Mouse (Mus musculus): ENCODE data around the gene Ube2o. TPM values are rescaled to one million over a fixed set of nuclear protein-coding genes. Genes with fewer than 3 reads are reported as not detected.

The Ube2o gene
- polyA plus RNA-seq, 1 experiment from 2014 or later = 9.7 TPM

- Histone ChIP-seq H3K4me2 (no peak overlapping the region), H3K27me3 (no peaks in the 10 kb centered on the region), H3K4me3 (no peak overlapping the region), H3K27ac (no peak overlapping the region), H3K36me3 (peaks cover 43% of the 10 kb centered on the region), H3K9me3 (no peaks in the 10 kb centered on the region), H3K9ac (no peak overlapping the region), H3K4me1 (peaks cover 24% of the 10 kb centered on the region)
- ATAC-seq (ENCODE audit: insufficient number of reproducible peaks, low FRiP score, low TSS enrichment, low read depth) = no peak
- 85% methylated on average over 11 of the region's 11 CpGs for WGBS
These were observed 31.8 kb downstream of the Ube2o start for GRCm38 (mm10) chr11:116549273-116550038.

GRCm38 (mm10) chr11:116548780-116549179, 32.5 kb downstream of the Ube2o start:
- ATAC-seq (ENCODE audit: insufficient number of reproducible peaks, low FRiP score, low TSS enrichment, low read depth) = no peak
- peaks cover 50% of the 10 kb centered on the region for H3K36me3 ChIP-seq

GRCm38 (mm10) chr11:116547296-116548060, 33.8 kb downstream of the Ube2o start:
- Histone ChIP-seq H3K4me1 (peaks cover 19% of the 10 kb centered on the region), H3K9ac (no peak overlapping the region), H3K4me2 (no peak overlapping the region), H3K36me3 (peaks cover 63% of the 10 kb centered on the region), H3K27ac (no peak overlapping the region), H3K9me3 (no peaks in the 10 kb centered on the region), H3K27me3 (no peaks in the 10 kb centered on the region), H3K4me3 (no peak overlapping the region)
- no peak for ATAC-seq (ENCODE audit: insufficient number of reproducible peaks, low FRiP score, low TSS enrichment, low read depth)
- 88% methylated on average over 17 of the region's 17 CpGs for WGBS

More at GRCm38 (mm10) chr11:116548780-116549179, 32.5 kb downstream of the Ube2o start:
- Histone ChIP-seq H3K4me2 (no peak overlapping the region), H3K27ac (no peak overlapping the region), H3K9me3 (no peaks in the 10 kb centered on the region), H3K4me1 (peaks cover 20% of the 10 kb centered on the region), H3K27me3 (no peaks in the 10 kb centered on the region), H3K9ac (no peak overlapping the region), H3K4me3 (no peak overlapping the region)
- WGBS = 93% methylated on average over 9 of the region's 9 CpGs

- H3K27me3 ChIP-seq = no peaks in the 10 kb centered on the region
- H3K36me3 ChIP-seq = peaks cover 98% of the 10 kb centered on the region
- no peak for ATAC-seq (ENCODE audit: insufficient number of reproducible peaks, low FRiP score, low TSS enrichment, low read depth)
- H3K9ac ChIP-seq = no peak overlapping the region
- no peak overlapping the region for H3K4me2 ChIP-seq
- H3K27ac ChIP-seq = no peak overlapping the region
- no peak overlapping the region for H3K4me3 ChIP-seq
- 85% methylated on average over 4 of the region's 4 CpGs for WGBS
- H3K4me1 ChIP-seq = no peaks in the 10 kb centered on the region
- no peaks in the 10 kb centered on the region for H3K9me3 ChIP-seq
These were observed 38.1 kb downstream of the Ube2o start for GRCm38 (mm10) chr11:116543110-116543509.

DNA sequence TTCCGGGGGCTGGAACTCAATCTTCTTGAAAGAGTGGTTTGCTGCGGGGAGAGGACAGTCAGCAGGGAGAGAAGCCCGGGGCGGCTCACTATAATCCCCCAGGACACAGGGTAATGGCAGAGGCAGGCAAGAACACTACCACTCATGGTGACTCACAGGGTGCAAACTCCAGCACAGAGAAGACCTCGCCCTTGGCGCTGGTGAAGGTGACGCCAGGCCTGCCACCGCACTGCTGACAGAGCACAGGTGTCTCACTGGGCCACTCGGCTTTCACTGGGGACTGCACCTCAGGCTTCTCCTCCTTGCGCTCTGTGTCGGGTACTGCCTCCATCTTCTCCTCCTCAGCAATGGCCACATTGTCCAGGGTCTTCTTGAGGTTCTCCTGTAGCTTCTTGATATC, 40.1 kb downstream of the Ube2o start:
- Histone ChIP-seq H3K9ac (no peak overlapping the region), H3K9me3 (no peaks in the 10 kb centered on the region), H3K27ac (no peak overlapping the region), H3K4me3 (no peak overlapping the region), H3K4me2 (no peak overlapping the region), H3K36me3 (peaks cover 89% of the 10 kb centered on the region), H3K4me1 (no peaks in the 10 kb centered on the region), H3K27me3 (no peaks in the 10 kb centered on the region)
- 91% methylated on average over 11 of the region's 11 CpGs for WGBS
- no peak for ATAC-seq (ENCODE audit: insufficient number of reproducible peaks, low FRiP score, low TSS enrichment, low read depth)

DNA sequence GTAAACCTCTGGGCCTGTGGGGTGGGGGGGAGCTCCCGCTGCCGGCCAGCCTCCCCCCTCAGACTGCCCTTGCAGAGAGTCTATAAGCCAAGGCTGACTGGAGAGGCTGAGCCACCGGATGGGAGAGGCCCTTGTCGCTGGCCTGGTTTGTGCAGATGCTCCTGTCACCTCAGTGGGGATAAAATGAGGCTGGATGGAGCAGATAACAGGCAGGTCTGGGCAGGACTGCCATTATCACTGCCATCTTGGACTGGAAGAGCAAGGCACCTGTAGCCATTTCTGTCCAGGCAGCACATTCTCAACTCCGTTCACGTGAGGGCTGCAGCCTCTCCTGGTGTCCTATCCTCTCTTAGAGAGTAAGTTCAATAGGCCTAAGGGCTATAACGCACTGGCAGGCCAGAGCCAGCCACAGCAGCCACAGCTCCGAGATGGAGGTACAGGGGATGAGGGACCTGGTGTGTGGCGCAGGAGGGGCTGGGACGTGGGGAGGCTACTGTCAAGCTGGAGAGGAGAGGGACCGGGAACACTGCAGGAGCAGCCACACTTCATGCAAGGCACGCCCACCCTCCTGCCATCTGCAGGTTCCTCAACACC, 43.0 kb downstream of the Ube2o start:
- Histone ChIP-seq H3K4me3 (no peak overlapping the region), H3K36me3 (peaks cover 61% of the 10 kb centered on the region), H3K9ac (no peak overlapping the region), H3K4me1 (peaks cover 10% of the 10 kb centered on the region), H3K4me2 (no peak overlapping the region), H3K27me3 (peaks cover 18% of the 10 kb centered on the region), H3K9me3 (no peaks in the 10 kb centered on the region), H3K27ac (no peak overlapping the region; the same call in 1 of the 2 replicates)
- WGBS = 83% methylated on average over 12 of the region's 12 CpGs
- ATAC-seq (ENCODE audit: insufficient number of reproducible peaks, low FRiP score, low TSS enrichment, low read depth) = no peak

DNA sequence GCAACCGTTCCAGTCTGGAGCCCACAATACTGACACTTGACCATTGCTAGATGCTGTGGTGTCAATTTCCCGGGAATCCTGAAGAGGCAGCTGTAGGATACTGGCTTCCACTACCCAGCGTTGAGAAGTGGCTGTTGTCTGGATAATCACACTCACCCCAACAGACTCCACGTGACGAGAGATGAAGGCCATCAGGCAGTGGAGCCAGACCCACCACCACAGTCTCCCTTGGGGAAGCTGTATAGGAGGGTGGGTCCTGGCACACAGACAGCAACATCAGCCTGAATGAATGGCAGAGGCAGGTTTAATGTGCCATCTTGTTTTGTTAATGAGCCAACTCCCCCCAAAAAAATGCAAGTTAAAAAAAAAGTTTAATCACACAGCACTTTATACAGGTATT, 43.9 kb downstream of the Ube2o start:
- Histone ChIP-seq H3K4me1 (peaks cover 17% of the 10 kb centered on the region), H3K27me3 (peaks cover 25% of the 10 kb centered on the region), H3K27ac (no peak overlapping the region), H3K9ac (no peak overlapping the region), H3K4me3 (no peak overlapping the region), H3K9me3 (no peaks in the 10 kb centered on the region), H3K4me2 (no peak overlapping the region), H3K36me3 (peaks cover 53% of the 10 kb centered on the region)
- 75% methylated on average over 5 of the region's 5 CpGs for WGBS
- ATAC-seq (ENCODE audit: insufficient number of reproducible peaks, low FRiP score, low TSS enrichment, low read depth) = no peak

DNA sequence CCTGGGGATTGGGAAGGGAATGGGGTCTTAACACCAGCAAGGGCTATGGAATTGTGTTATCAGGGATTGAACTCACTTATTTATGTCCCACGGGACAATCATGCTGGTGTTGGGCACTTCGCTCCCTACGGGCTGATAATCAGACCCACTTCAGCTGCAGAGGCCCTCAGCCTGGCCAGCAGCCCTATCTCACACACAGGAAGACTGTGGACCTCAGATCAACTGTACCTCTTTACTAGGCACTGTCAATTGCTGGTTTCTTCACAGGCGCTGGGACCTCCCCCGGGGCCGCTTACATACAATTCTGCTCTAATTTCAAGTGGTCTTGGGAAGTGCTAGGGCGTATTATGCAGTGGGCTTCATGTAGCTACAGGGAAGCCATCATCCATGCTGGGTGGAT, 44.6 kb downstream of the Ube2o start:
- H3K9ac ChIP-seq = no peak overlapping the region
- no peak for ATAC-seq (ENCODE audit: insufficient number of reproducible peaks, low FRiP score, low TSS enrichment, low read depth)
- H3K4me2 ChIP-seq = no peak overlapping the region
- no peaks in the 10 kb centered on the region for H3K9me3 ChIP-seq
- peaks cover 32% of the 10 kb centered on the region for H3K27me3 ChIP-seq
- no peak overlapping the region for H3K4me3 ChIP-seq
- H3K4me1 ChIP-seq = peaks cover 24% of the 10 kb centered on the region
- H3K27ac ChIP-seq = no peak overlapping the region
- 90% methylated on average over 7 of the region's 7 CpGs for WGBS
- H3K36me3 ChIP-seq = peaks cover 46% of the 10 kb centered on the region

GRCm38 (mm10) chr11:116534154-116534865, 46.9 kb downstream of the Ube2o start:
- H3K4me2 ChIP-seq = peak overlapping the region; percentile 99
- ATAC-seq (ENCODE audit: insufficient number of reproducible peaks, low FRiP score, low TSS enrichment, low read depth) = peak; percentile 53; the same call in 1 of the 2 replicates
- 21% methylated on average over 20 of the region's 20 CpGs for WGBS
- peak overlapping the region; percentile 7; the same call in 1 of the 2 replicates for H3K9ac ChIP-seq
- H3K4me3 ChIP-seq = peak overlapping the region; percentile 56
- peaks cover 37% of the 10 kb centered on the region for H3K4me1 ChIP-seq
- peaks cover 22% of the 10 kb centered on the region for H3K36me3 ChIP-seq
- no peak overlapping the region for H3K27ac ChIP-seq
- peaks cover 51% of the 10 kb centered on the region for H3K27me3 ChIP-seq
- H3K9me3 ChIP-seq = no peaks in the 10 kb centered on the region

GRCm38 (mm10) chr11:116533341-116534153, 47.7 kb downstream of the Ube2o start:
- no peaks in the 10 kb centered on the region for H3K9me3 ChIP-seq
- H3K36me3 ChIP-seq = peaks cover 15% of the 10 kb centered on the region
- H3K27ac ChIP-seq = peak overlapping the region; percentile 48; the same call in 1 of the 2 replicates
- WGBS = under 1% methylated on average over 63 of the region's 63 CpGs
- H3K4me2 ChIP-seq = peak overlapping the region; percentile 99
- peaks cover 51% of the 10 kb centered on the region for H3K27me3 ChIP-seq
- H3K4me1 ChIP-seq = peaks cover 37% of the 10 kb centered on the region
- H3K9ac ChIP-seq = peak overlapping the region; percentile 43
- peak overlapping the region; percentile 56 for H3K4me3 ChIP-seq
- 0 out of 2 replicates have a peak, but pooled peaks have one; percentile 11 for ATAC-seq (ENCODE audit: insufficient number of reproducible peaks, low FRiP score, low TSS enrichment, low read depth)
